Mouse (Mus musculus) CH12.LX (cell line): ENCODE measurements around the gene Ankrd10.

Experiments
- CTCF ChIP-seq, 2 experiments: IDR thresholded peaks in 1 of 2; conservative IDR thresholded peaks in 1 of 2; 2 replicates each; pipeline ENCODE4 v1.5.1; 2011 to 2012; ENCODE audit warnings: low read depth in 2 of 2, low read length in 2 of 2, improper control_type of control experiment in 1 of 2, inconsistent platforms in 1 of 2, mild to moderate bottlenecking in 1 of 2, moderate library complexity in 1 of 2
- MAX ChIP-seq: IDR thresholded peaks from 2 replicates; pipeline ENCODE4 v1.6.1; 2011; ENCODE audit warnings: low read length, improper control_type of control experiment
- POLR2A ChIP-seq: IDR thresholded peaks from 2 replicates; pipeline ENCODE4 v1.6.1; 2011; ENCODE audit warnings: low read depth, mild to moderate bottlenecking, improper control_type of control experiment, low read length
- USF1 ChIP-seq: IDR thresholded peaks from 2 replicates; pipeline ENCODE4 v1.6.1; 2014; ENCODE audit warnings: low read depth, mild to moderate bottlenecking, inconsistent platforms, low read length, improper control_type of control experiment

DNA sequence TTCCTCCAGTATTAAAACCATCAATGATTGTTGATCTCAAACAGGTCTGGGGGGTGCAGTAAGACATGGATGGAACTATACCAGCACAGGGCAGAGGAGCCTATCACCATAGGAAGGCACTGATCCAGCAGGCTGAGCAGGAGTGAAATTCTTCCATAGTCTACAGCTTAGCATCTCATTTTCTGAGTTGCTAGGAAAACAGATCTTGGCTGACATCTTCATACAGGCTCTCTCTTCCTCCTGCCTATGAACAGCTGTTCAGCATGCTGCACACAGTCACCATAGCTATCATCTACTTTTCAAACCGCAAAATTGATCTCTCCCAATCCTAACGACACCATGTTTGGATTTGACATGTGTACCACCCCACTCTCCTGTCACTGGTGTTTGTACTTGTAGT is 17.5 kb downstream of the Ankrd10 start:
- TF ChIP-seq POLR2A (no peak), USF1 (no peak), MAX (no peak), CTCF (conservative IDR thresholded peaks at IDR 0.05 in 1 of 2, IDR thresholded peaks at IDR 0.05 in 1 of 2; ENCODE audit: low read depth in 2 of 2, low read length in 2 of 2) (no peak)
